Mouse (Mus musculus): ENCODE measurements at regions not wholly inside any gene's neighbourhood (a gene's known extent, or its start where the extent isn't known, plus 50 kb on each side); places are given as distances from the start of the nearest gene placed in this dataset.

DNA sequence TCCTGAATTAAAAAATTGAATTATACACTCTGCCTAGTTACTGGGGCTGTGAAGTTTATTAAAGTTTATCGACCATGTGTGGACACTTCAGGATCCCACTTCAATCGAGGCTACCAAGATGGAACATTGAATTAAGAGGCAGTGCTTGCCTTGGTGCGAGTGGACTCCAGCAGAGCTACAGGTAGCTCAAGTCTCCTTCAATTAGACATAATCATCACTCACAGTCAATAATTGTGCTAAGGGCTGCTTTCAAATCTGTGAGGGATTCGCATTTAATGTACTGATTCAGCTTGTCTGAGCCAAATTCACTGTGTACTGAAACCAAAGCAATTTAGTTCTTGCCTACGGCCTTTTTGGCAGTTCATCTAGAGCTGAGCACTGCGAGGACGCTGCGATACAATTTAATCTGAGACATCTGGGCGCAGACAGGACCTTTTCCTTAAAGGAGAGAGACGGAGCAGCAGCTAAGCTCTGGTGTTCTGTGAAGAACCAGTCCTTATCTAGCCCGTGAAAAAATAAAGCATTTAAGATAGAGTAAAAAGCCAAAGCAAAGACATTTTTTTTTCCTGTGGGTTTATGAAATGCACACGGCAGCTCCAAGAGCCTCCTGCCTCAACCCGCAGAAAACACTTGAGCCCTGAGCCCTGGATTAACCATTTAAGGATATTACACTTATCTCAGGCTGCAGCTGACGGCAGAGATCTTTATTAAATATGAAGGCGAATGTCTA lies 220.8 kb upstream of the Irx1 start:
- DNase-seq (ENCODE audit: low read depth, low spot score), result no peak

DNA sequence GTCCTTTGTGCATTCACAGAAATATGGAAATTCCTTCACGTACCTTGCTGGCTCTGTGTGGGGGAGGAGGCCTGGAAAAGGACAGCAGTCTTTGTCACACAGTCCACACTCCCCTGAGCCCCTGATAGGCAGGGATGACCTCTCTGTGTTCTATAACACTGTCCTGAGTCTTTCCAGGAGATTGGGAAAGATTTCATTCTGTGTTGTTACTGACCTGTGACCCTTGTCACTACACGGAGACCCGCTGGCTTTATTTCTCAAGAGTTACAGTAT lies 221.3 kb upstream of the Irx1 start:
- DNase-seq (ENCODE audit: low read depth, low spot score), result no peak

DNA sequence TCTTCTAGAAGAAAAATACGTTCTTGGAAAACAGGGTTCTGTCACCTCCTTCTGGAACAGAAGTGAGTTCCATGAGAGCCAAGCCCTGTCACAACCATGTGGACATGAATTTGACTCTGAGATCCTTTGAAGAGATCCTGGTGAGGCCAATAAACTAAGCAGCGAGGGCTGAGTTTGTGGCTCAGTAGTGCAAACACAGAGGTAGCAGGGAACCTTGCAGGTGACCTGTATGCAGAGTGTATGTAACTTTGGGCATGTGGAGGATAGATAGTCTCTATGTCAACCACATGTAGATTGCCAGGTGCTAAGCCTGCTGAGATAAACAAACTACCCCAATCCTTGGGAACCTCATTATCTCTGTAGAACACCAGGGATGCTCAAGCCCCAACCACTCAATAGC lies 232.4 kb upstream of the Irx1 start:
- DNase-seq (ENCODE audit: low read depth, low spot score), result no peak

DNA sequence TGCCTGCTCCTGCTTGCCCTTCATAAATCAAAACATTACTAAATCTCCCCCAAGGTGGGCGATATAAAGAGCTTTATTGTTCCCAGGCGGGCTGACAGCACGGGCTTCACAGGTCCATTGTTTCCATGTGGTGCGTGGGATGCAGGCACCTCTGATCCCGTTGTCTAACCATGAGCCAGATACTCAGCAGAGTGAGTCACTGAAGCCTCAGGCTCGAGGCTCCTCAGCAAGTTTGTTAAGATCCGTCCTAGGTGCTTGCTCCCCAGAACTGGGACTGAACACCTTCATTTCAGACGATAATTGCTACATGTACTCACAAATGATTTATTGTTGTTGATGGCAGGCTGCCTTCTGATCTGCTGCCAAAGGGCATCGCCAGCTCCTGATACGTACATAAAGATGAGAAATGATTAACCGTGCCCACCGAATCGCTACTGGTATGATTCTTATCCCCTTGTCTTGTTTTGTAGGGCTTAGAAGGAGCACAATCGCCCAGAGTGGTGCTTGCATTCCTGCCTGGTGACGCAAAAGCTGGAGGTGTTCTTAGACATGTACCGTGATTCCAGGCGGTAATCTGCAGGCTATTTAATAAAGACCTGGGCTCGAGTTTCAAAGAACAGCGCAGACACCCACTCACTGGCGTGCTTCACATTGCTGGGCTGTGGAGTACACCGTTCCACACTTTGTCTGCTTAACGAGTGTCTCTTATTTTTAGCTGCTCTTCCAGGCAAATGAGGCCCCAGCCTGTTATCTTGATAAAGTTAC lies 235.0 kb upstream of the Irx1 start:
- no peak for DNase-seq (ENCODE audit: low read depth, low spot score)

DNA sequence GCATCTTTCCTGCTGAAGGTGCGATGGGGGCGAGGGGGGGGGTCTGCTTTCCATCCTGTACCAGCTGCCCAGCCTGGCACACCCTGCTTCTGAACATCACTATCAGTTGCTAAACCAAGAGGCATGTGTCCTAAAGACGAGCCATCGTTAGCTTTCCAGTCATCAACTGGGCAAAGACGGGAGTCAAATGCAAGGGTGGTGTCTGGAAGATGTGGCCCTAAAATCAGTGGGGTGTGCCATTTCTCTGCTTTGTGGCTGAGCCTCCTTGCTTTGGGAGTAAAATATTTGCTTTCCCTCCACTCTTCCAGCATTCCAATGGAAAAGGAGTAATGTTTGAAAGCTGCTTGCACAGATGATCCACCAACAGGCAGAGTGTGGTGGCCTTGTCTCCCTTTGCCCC lies 246.0 kb upstream of the Irx1 start:
- DNase-seq (ENCODE audit: low read depth, low spot score), result no peak

DNA sequence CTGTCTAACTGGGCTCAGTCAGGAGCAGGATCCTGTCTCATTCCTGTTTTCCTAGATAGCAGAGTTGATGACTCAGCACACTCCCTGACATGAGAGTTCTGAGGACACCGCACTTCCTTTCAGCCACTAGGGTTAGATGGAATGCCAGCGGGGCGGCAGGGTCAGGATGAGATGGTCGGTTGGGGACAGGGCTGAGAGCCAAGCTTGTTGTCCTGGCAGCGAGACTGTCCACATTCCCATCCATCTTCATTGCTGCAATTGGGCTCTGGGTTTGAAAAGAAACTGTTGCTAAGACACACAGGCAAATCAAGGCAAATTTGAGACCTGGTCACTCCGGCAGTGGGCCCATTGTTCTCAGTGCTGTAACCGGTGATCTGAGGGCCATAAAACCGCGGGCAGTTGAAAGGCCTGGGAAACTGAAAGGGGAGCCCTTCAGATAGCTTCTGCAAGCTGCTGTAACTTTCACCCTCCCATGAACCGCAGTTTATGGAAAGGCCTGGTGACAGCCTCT lies 246.5 kb upstream of the Irx1 start:
- DNase-seq (ENCODE audit: low read depth, low spot score), result no peak

DNA sequence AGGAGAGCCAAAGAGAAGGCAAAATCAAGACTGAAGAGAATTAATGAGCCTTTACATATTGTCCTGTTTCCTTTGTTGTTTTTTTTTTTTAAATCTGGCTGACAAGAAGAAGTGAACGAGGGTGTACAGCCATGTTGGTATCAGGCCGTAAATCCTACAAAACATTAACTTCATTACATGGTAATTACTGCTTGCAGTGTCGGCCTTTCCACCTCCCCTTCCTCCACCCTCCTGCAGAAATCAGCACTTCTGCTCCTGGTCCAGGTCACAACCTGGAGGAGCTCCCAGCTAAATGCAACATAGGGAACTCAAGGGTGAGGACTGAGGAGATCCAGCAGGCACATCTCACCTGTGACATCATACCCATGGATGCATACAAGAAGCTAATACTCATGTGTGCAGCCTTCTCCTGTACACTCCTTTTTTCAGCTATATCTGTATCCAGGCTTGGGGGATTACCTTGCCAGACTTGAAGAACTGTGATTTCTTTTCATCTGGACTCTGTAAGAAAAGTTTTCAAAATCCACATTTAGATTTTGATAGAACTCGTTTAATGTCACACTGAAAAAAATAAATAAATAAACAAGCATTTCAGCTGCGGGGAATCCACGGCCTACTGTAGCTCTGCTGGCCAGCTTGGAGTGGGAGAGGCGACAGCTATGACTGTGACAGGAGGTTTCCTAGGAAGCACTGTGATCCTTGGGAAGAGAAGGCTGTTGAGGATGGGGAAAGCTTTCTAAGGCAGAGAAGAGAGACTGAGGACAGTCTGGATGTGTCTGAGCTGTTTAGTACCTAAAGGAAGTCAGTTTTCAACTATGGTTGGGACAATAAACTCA lies 247.2 kb upstream of the Irx1 start:
- DNase-seq (ENCODE audit: low read depth, low spot score), result no peak

DNA sequence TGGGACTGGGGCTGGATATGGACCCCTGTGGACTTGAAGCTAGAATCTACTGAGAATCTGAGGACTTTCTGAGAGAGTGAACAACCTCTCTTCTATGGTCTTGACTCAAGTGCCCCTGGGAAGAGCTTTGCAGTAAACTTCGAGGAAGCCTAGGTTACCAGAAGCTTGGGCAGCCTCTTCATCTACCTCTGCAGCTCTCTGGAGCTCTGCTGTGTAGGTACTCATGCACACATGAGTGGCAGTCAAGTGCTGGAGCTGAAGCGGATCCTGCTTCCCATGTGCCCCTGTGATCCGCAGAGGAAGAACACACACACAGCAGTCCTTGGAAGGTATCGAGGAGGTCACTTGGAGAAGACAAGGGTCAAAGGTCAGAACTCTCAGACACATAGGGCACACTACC lies 248.2 kb upstream of the Irx1 start:
- DNase-seq (ENCODE audit: low read depth, low spot score), result no peak

DNA sequence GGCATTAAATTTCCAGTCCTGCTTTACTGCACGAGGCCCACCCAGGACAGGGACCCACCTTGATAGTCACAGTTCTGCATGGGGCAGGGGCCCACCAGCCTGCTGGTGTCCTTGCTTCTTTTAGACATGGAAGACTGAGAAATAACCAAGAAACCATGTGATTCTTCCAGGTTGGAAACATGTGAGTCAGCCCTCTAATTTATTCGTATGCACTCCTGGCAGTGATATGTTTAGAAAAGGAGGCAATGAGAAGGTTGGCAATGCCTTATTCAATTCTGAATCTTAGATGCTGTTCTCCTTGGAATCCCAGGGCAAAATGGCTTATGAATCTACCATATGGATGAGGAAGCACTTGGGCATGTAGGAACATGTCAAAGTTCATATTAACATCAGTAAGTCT lies 249.2 kb upstream of the Irx1 start:
- no peak for DNase-seq (ENCODE audit: low read depth, low spot score)

DNA sequence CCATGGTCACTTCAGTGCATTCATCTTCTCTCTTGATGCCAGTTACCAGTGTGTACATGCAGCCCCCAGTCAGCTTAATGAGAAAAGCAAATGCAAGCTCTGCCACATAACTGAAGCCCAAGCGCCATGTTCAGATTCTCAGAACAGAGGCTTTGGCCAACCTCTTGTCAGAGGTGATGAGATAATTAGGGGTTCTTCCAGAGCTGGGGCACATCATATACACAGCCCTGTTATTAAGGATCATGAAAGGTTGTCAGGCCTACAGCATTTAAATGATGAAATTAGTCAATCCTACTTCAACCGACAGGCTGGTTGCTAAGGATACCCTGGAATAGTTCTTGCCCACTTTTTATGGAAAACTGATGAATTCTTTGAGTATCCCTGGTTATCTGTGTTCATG lies 255.8 kb upstream of the Irx1 start:
- DNase-seq (ENCODE audit: low read depth, low spot score), result no peak

DNA sequence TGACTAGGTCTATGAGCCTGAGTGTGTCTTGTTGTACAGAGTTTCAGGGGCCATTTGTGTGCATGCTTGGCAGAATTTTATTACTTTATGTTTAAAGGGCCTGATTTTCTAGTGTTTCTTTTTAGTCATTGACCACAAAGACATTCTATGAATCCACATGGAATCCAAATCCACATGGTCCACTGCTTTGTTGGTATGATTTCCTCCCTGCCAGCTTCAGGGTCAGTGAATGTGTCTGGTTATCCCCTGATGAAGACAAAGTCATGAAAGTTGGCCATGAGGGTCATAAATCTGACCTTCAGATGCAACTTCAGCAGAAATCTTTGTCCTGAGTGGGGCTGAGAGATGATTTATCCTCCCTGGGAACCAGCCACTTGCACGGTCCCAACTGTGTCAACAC lies 263.6 kb upstream of the Irx1 start:
- no peak for DNase-seq (ENCODE audit: low read depth, low spot score)

DNA sequence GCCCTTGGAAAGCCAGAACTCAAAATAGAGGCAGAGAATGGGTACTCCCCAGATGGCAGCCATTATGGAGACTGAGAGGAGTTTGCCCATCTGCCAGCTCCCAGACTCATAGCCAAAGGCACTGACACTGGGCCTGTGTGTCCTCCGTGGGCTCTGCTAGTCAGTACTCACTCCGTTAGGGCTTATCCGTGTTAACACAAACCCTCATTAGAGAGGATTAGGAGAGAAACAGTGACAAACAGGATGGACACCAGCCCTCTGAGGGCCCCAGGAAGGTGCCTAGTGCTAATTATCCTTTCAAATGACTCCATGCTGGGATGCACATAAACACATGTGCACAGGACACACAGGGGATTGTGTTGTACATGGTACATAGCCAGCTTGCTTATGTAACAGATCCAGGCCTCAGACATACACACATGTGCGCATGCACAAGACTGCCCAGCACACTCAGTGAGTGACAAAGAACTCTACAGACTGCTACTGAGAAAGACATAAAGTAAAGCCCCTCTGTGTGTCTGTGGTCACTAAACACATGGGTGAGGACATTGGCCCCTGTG lies 267.6 kb upstream of the Irx1 start:
- DNase-seq (ENCODE audit: low read depth, low spot score), result no peak

DNA sequence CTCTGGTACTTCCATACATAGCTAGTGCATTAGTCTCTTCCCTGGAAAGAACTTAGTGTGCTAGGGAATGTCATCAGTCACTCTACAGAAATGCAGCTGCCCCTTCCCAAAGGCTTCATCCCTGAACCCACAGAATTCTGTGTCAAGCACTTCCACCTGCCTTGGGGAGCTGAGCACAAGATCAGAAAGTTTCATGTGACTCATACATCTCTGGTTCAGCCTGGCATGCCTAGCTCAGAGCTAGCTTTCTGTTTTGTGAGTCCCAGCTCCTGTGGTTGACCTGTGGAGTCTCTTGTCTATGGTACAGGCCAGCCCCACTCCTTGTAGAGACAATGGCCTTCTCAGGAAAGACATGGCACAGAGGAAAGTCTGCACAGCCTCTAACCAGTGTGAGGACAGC lies 268.6 kb upstream of the Irx1 start:
- no peak for DNase-seq (ENCODE audit: low read depth, low spot score)

DNA sequence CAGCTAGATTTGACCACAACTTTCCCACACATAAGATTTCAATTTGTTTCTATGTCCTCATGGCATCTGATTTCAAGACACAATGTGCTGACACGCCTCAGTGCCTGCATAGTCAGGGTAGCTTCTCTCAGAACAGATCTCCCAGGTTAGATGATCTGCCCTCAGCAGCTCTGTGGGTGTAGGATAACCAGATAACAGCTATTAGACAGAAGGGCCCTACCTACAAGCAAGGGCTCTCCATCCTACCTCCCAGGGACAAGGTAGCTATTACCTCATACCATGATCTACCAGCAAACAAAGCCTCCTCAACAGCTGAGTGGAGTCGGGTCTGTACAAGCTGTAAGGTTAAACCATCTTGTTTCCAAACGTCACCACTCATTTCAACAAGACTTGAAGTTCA lies 278.4 kb upstream of the Irx1 start:
- no peak for DNase-seq (ENCODE audit: low read depth, low spot score)

DNA sequence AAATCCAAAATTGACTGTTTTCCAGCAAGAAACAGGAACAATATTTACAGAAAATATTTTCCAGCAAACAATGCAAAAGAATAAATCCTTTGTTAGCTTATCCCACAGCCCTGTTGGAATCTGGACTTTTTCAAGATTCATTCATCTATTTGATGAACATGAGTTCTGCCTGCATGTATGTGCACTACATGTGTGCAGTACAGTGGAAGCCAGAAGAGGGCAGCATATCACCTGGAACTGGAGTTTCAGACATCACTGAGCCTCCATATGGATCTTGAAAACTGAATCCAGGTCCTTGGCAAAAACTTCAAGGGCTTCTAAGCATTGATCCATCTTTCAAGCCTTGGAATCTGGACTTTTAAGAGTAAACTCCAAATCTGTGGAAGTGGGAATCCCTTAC lies 286.9 kb upstream of the Irx1 start:
- peak; percentile 63 for DNase-seq (ENCODE audit: low read depth, low spot score)

DNA sequence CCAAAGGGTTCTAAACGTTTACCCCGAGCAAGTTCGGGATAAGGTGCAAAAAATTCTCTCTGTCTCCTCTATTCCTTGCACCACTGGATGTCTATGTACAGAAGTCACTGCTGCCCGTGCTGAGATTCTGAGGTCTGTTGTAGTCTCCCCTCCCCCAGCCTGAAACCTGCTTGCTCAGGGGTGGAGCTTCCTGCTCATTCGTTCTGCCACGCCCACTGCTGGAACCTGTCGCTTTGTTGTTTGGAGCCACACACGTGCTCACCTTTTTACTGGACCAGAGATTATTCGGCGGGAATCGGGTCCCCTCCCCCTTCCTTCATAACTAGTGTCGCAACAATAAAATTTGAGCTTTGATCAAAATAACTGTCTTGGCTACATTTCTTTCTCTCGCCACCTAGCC lies 289.7 kb upstream of the Irx1 start:
- DNase-seq (ENCODE audit: low read depth, low spot score), result peak; percentile 84

DNA sequence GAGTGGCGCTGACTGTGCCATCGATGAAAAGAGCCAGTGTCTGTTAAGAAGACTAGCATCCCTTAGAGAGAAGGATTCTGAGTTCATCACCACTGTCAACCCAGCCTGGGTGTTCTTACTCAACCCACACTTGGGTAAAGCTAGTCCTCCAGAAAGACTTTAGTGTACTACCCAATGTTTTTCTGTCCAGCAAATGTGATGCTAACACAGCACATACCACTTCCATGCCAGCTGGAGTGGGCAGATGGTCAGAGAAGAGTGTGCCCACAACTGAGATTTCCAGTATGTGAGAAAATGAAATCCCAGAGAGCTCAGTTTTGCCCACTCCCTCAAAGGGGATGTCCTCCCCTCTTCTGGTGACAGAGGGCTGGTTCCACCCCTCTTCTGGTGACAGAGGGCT lies 295.3 kb upstream of the Irx1 start:
- DNase-seq (ENCODE audit: low read depth, low spot score), result no peak

DNA sequence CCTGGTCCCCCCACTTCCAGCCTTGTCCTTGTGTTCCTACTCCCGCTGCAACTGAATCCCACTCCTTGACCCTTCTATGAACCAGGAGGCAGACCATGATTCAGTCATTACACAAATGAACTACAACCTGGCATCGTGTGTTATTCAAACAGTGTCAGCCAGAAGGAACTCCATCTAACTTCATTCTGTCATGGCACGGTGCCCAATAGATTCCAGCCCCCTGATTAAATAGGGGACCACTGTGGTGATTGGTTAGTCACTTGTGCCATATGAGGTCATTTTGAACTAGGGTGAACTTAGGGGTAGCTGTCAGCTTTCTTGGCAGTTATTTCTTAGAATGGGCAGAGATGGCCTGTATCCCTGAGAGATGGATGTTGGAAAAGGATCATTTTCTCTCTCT lies 300.9 kb upstream of the Irx1 start:
- DNase-seq (ENCODE audit: low read depth, low spot score), result no peak

DNA sequence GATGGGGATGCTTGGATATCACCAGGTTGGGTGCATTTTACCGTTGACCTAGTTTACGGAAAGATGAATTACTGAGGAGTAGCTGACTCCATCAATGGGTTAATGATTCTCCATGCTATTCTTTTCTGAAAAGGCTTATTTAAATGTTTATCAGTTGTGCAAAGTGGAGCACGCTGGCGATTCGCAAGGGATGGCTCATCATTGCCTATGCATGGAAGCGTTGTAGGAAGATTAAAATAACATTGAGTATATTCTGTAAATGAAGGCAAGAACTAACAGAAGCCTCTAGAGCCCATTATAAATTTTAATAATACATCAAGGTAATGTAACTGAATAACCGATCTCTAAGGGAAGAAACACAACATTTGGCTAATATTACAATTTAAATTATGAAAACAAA lies 301.6 kb upstream of the Irx1 start:
- DNase-seq (ENCODE audit: low read depth, low spot score), result no peak

DNA sequence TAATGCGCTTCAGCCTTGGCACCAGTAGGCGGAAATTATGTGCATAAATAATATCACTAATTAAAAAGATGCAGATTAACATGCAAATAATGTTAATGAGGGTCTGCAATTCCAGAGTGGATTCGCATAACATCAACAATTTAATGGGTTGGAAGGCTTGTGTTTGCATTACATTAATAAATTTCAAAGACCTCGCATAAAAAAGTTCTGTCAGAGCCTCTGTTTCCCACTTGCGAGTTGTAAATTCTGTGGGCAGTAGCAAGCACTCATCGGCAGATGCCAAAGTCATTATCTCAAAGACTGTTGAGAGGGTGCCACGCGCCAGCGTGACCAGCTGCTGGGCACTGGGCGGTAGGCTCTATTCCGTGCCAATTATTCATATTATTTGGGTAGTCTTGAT lies 302.1 kb upstream of the Irx1 start:
- no peak for DNase-seq (ENCODE audit: low read depth, low spot score)

DNA sequence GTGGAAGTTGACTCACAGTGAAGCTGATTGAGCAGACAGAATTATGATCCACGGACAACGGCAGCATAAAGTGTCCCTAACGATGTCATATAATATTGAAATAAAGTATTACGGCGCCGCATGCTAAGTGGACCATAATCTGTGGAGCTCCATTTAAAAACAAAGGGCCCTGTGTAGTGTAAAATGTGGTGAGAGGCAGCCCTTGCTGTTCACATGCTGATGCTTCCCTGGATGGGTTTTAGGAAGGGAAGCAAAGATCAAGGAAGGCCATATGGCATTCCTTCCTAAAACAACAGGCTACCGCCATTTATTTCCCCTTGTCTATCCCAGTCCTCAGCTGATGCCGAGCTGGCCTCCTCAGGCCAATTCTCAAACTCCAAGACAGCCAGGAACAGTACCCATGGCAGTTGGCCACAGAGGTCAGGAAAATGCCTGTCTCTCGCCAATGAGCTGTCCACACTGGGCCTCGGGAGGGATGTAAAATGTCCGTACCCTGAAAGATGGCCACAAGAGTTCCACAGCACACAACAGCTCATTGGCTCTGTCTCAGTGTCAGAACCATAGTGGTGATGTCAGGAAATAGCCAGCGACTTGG lies 302.7 kb upstream of the Irx1 start:
- no peak for DNase-seq (ENCODE audit: low read depth, low spot score)

DNA sequence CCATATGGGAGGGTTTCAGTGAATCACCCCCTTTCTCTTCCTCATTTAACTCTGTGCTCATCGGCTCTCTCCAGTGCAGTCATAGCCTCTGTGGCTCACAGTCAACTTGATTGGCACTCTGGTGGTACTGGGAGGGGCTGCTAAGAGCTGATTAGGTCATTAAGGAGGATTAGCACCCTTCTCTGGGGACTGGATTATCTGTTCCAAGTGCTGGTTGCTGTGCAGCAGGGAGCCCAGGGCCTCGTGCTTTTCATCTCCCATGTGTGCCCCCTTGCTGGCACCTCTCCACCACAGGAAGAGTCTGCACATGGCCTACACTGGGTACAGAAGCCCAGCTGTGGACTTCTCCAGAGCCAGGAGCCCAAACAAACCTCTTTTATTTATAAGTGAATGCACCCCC lies 316.8 kb upstream of the Irx1 start:
- no peak for DNase-seq (ENCODE audit: low read depth, low spot score)

All from ES-CJ7 (cell line).